Mouse (Mus musculus) thymus, adult 2 months (tissue): ENCODE results near the gene Ddx54.

Experiments used
- CTCF ChIP-seq: fragments of 200-500 bp; IDR thresholded peaks from 2 replicates; pipeline ENCODE4 v1.5.1; 2012; ENCODE audit warnings: mild to moderate bottlenecking, control low read depth, low read length, moderate library complexity, borderline replicate concordance; ENCODE audit not compliant: control insufficient read depth, poor library complexity, insufficient read depth; ENCODE audit errors: extremely low read depth
- POLR2A ChIP-seq: fragments of 200-500 bp; IDR thresholded peaks from 2 replicates; pipeline ENCODE4 v1.6.1; 2012; ENCODE audit warnings: mild to moderate bottlenecking, low read length, control low read depth, moderate library complexity; ENCODE audit not compliant: control insufficient read depth, poor library complexity, insufficient read depth; ENCODE audit errors: extremely low read depth

DNA sequence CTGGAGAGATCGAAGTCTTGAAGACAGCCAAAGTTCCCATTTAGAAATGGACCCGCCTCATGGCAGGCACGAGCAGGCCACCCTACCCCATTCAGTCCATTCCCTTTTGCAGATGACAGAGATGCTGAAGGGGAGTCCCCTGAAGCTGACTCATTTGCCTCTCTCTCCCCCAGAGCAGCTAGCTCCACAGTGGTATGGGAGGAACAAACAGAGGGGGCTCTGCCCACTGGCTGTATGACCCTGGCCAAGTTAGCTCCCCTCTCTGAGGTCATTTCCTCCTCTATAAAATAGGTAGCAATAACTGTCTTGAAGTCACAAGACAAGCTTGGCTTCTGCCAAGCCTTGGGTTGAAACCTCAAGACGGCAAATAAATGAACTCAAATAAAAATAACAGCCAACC is 29.0 kb upstream of the Ddx54 start:
- TF ChIP-seq POLR2A: no peak
- no peak for TF ChIP-seq CTCF
